Mouse (Mus musculus) liver, postnatal 0 days (tissue): ENCODE measurements around the gene Polr2l.

Source experiments
- CTCF ChIP-seq: sonication (generic); IDR thresholded peaks from 2 replicates; pipeline ENCODE4 v1.5.1; 2016; ENCODE audit warnings: antibody characterized with exemption, low read depth
- EP300 ChIP-seq: IDR thresholded peaks from 2 replicates; pipeline ENCODE4 v1.6.1; 2016; ENCODE audit warnings: antibody characterized with exemption, low read depth, mild to moderate bottlenecking

GRCm38 (mm10) chr7:141467230-141468030 is 7.5 kb downstream of the Polr2l start, which contains the start of gene Cd151:
- TF ChIP-seq CTCF: no peak
- no peak for TF ChIP-seq EP300
